Mouse (Mus musculus) urinary bladder, postnatal 36 days (tissue): ENCODE measurements around the gene Gpbp1l1.

ENCODE experiments used
- DNase-seq, 2 experiments: peaks; one replicate each; pipeline ENCODE4 v3.0.0; 2022; ENCODE audit warnings: low spot score in 2 of 2, mixed read lengths in 1 of 2

Gpbp1l1 gene

GRCm38 (mm10) chr4:116557306-116558121 lies at the start of gene Gpbp1l1:
TSS of gene Gpbp1l1 (plus strand) at chr4:116557658.
- DNase-seq = peak; percentile 97 to 98

GRCm38 (mm10) chr4:116531109-116531508 lies 26.3 kb upstream of the Gpbp1l1 start:
- DNase-seq = no peak

- no peak for DNase-seq
Measured at GRCm38 (mm10) chr4:116536351-116536750, 21.1 kb upstream of the Gpbp1l1 start.

GRCm38 (mm10) chr4:116537737-116538136 lies 19.7 kb upstream of the Gpbp1l1 start:
- DNase-seq = no peak

- no peak for DNase-seq
Measured at GRCm38 (mm10) chr4:116550432-116550831, 7.0 kb upstream of the Gpbp1l1 start.

GRCm38 (mm10) chr4:116553035-116553434 lies 4.4 kb upstream of the Gpbp1l1 start:
- DNase-seq = no peak

- DNase-seq = peak; percentile 73 to 76
Measured at GRCm38 (mm10) chr4:116555413-116556300, 1.8 kb upstream of the Gpbp1l1 start, which contains the start of gene Tmem69. TSS of gene Tmem69 (minus strand) at chr4:116555936.

- DNase-seq = peak; percentile 91 to 94
Measured at GRCm38 (mm10) chr4:116556561-116557305, 725 bp upstream of the Gpbp1l1 start.

- peak in 1 of 2 experiments; percentile 6 for DNase-seq
Measured at GRCm38 (mm10) chr4:116558151-116558882, 859 bp downstream of the Gpbp1l1 start.

GRCm38 (mm10) chr4:116595793-116596192 lies 38.3 kb downstream of the Gpbp1l1 start:
- no peak for DNase-seq

- DNase-seq = peak; percentile 27 to 30
Measured at GRCm38 (mm10) chr4:116596379-116596778, 38.9 kb downstream of the Gpbp1l1 start, which contains the start of gene Ccdc17. TSS of gene Ccdc17 (plus strand) at chr4:116596654.

- peak; percentile 87 to 90 for DNase-seq
Measured at GRCm38 (mm10) chr4:116596978-116597881, 39.8 kb downstream of the Gpbp1l1 start.

- DNase-seq = no peak
Measured at GRCm38 (mm10) chr4:116612621-116613020, 55.2 kb downstream of the Gpbp1l1 start.

- no peak for DNase-seq
Measured at GRCm38 (mm10) chr4:116615237-116615636, 57.8 kb downstream of the Gpbp1l1 start.

- no peak for DNase-seq
Measured at GRCm38 (mm10) chr4:116624831-116625230, 67.4 kb downstream of the Gpbp1l1 start.

GRCm38 (mm10) chr4:116626658-116627358 lies 69.3 kb downstream of the Gpbp1l1 start:
- peak; percentile 62 to 73 for DNase-seq

GRCm38 (mm10) chr4:116627359-116627716 lies 69.9 kb downstream of the Gpbp1l1 start:
- peak; percentile 92 to 93 for DNase-seq

GRCm38 (mm10) chr4:116627722-116628662 lies 70.5 kb downstream of the Gpbp1l1 start, which contains the start of gene Nasp:
TSS of gene Nasp (minus strand) at chr4:116627941.
- DNase-seq = peak; percentile 72 to 77
